Mouse (Mus musculus) frontal cortex, postnatal 10 days (tissue): ENCODE data around the gene Ppm1b.

Experiments used
- DNase-seq, 2 experiments: peaks; one replicate each; pipeline ENCODE4 v3.0.0; 2022; ENCODE audit warnings: low spot score in 2 of 2, mixed read lengths in 1 of 2

Ppm1b gene

GRCm38 (mm10) chr17:85070658-85071057 lies 114.1 kb downstream of the Ppm1b start:
- DNase-seq: no peak

GRCm38 (mm10) chr17:85071088-85071775 lies 114.7 kb downstream of the Ppm1b start:
- DNase-seq: no peak

DNA sequence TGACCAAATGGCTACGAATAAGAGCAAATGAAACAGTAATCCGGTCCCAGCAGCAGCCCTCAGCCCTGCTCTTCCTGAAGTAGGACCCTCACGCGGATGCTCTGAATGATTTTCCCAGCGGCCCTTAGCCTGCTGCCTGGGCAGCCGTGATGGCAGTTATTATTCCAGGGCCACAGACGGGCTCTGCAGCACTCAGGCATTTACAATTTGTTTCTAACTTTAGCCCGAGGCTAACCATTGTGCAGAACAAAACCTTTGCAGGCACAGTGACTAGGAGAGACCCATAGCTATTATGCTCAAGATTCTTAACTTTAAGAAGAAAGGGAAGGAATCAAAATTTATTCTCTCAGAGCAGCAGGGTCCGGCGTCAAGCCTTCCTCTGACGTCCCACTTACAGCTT lies 115.8 kb downstream of the Ppm1b start:
- DNase-seq: no peak

GRCm38 (mm10) chr17:85073214-85073613 lies 116.7 kb downstream of the Ppm1b start:
- no peak for DNase-seq
